Mouse (Mus musculus): ENCODE measurements around the gene 9130213A22Rik. TPM values are rescaled to one million over a fixed set of nuclear protein-coding genes. Genes with fewer than 3 reads are reported as not detected.

Gene 9130213A22Rik
- not detected for polyA plus RNA-seq (2014; fragmentation: Illumina TruSeq; extraction: RNeasy Lipid Tissue Mini Kit (QIAGEN cat#74804); ENCODE audit: low read depth, low replicate concordance)

DNA sequence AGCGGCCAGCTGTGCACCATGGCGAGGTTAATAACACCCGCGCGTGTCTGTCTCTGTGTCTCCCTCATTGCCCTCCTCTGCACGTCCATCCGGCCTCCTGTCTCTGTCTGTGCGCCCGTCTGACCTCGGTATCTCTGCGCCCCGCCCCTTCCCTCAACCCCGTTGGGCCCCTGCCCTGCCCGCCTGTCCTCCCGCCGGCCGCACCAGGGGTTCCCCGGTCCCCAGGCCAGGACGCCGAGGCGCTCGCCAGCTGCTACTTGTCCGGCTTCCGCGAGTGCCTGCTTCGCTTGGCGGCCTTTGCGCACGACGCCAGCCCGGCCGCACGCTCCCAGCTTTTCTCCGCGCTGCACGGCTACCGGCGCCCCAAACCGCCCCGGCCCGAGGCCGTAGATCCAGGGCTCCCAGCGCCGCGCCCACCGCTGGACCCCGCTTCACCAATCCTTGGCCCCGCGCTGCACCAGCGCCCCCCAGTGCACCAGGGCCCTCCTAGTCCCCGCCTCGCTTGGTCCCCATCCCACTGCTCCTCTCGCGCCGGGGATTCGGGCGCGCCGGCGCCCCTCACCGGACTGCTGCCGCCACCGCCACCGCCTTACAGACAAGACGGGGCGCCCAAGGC, at the start of gene 9130213A22Rik:
TSS of gene 9130213A22Rik (minus strand) at position 254 of the 616 bp plus-strand sequence.

DNA sequence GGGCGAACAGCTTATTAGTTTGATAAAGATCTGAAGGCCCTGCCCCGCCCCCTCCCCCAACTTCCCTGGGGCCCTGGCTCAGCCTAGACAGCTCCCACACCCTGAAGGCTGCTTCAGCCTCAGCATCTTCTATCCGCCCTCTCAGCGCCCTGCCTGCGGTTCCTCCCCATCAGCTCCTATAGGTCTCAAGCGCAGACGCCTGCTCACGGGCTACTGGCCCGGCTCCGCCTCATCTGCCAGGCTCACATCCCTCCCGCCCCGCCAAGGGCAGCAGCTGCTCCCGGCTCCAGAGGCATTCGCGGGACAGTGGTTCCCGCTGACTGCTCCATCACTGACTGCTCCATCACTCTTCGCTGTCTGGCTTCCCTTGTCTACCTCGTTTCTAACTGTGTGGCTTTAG, 34.4 kb upstream of the 9130213A22Rik start, which contains the start of gene Alox12b:
TSS of gene Alox12b (plus strand) at position 190 of the 400 bp plus-strand sequence.

DNA sequence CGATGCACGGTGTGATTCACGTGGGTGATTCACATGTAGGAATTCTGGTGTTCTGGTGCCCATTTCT, 3.3 kb upstream of the 9130213A22Rik start, which contains the start of gene Aloxe3:
TSS of gene Aloxe3 (plus strand) at position 45 of the 67 bp plus-strand sequence.

DNA sequence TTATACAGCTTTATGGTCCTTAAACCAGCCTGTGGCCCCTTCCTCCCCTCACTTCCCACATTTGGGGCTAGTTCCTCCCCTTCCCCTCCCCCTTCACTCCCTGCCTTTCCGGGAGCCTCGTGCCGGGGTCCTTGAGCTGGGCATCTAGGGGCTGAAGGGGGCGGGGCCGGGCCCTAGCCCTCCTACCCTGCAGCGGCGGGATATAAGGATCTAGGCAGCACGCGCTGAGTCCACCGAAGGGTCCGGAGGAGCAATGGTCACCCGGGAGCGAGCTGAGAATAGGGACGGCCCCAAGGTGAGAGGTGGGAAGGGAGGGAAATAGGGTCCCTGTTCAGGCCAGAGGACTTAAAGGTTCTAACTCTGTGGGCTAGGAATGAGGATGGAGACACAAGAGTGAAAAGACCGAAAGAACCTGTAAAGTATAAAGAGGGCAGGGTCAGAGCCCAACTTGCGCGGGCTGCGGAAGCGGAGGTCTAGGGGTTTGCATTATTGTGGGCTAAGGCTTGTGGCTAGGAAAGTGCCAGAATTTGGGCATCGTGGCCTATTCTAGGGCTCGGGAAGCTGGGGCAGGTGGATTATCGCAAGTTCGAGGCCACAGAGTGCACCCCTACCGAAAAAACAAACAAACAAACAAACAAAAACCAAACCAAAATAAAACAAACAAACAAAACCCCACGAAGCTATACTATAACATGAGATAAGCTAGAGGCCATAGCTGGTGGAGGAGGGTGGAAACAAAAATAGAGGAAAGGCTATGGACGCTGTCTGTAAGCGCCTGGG, 2.0 kb downstream of the 9130213A22Rik start, which contains the start of gene Hes7:
TSS of gene Hes7 (plus strand) at position 184 of the 780 bp plus-strand sequence.

DNA sequence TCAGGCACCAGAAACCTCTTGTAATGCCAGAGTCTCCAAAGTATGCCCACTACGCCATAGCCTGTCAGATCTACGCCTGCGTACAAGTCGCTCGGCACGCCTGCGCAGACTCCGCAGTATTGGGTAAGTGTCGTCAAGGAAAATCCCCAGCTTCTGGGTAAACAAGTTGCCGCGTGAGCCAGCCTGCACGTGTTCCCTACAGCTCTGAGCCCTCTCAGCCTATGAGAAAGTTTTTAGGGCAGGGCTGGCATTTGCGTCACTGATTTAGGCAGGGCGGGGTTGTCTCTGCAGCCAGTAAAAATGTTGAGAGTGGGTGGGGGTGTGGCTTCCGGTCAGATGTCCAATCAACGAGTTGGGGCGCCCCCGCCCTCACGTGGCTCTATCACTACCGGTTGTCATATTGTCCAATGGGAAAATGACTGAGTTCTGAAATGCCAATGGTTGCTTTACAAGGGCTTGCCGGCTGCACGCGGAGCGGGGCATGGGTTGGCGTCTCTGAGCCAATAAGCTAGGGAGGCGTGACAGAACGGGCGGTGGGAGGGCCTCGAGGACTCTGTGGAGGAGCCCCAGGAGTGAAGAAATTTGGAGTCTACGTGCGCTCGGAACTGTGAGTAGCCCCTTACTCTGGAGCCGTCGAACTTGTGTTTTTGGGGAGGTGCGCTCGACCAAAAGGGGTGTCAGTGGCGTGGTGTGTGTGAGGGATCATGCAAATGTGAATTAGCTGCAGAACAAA, 27.5 kb downstream of the 9130213A22Rik start, which contains the start of gene Per1:
TSS of gene Per1 (plus strand) at position 521 of the 733 bp plus-strand sequence.

DNA sequence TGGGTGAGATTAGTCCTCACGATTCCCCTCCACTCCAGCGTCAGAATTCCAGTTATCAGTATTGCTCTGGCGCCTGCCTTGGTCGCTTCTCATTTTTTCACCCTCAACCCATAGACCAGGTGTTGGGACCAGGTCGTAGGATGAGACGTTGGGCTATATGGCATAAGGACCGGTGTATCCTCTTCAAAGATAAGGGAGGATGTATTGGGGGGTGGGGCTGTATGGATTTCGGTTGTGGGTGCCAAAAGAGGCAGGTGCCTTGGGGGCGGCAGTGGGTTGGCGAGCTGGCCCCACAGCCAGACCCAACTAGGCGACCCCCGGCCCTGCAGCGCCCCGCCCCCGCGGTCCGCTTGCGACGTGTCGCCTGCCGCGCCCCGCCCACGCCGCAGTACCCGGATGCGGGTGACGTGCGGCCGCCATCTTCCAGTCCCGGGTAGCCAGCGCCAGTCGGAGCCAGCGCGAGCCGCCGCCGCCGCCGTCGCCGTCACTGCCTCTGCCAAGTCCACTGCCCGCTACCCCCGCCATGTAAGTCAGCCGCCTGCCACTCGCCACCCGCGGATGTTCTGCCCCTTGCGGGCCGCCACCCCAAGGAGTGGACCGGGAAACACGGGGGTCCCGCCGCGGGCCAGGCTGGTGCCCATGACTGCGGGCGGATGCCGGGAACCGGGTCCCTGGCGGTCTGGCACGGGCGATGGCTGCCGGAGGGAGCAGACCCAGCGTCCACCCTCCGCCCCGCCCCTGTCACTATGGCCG, 34.1 kb downstream of the 9130213A22Rik start, which contains the start of gene Vamp2:
TSS of gene Vamp2 (plus strand) at position 388 of the 753 bp plus-strand sequence.

DNA sequence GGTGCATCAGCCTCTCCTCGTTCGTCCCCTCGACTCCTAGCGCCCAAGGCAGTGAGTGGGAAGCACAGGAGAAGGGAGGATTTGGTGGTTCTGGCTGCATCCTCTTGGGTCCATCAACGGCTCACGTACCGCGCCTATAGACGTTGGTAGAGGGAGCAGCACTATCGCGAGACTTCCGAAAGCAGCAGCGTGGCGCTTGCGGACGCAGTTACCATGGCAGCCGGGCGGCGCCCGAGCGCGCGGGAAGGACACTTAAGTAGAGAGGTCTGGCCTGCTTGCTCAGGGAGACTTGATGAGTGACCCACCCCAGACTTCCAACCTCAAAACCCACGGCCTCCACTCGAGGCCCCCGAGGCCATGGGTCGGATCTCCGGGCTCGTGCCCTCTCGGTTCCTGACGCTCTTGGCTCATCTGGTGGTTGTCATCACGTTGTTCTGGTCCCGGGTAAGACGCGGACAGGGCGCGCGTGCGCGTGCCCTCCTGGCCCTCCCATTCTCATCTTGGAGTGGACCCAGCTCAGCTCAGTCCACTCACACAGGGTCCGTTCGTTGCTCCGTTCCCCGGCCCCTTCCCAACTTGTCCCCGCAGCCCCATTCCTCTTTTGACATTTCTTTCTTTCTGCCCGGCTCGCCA, 51.7 kb downstream of the 9130213A22Rik start, which contains the start of gene Tmem107:
TSS of gene Tmem107 (plus strand) at position 217 of the 633 bp plus-strand sequence.

Other genes with a start within 250 kb of the 9130213A22Rik start
- 0.35 TPM for gene Rnf222, start 234.0 kb downstream of the 9130213A22Rik start, polyA plus RNA-seq (2014; fragmentation: Illumina TruSeq; extraction: RNeasy Lipid Tissue Mini Kit (QIAGEN cat#74804); ENCODE audit: low read depth, low replicate concordance)
- 156 TPM for gene Rpl26, start 221.0 kb downstream of the 9130213A22Rik start, polyA plus RNA-seq (2014; fragmentation: Illumina TruSeq; extraction: RNeasy Lipid Tissue Mini Kit (QIAGEN cat#74804); ENCODE audit: low read depth, low replicate concordance)
- 157 TPM for gene Odf4, start 195.5 kb downstream of the 9130213A22Rik start, polyA plus RNA-seq (2014; fragmentation: Illumina TruSeq; extraction: RNeasy Lipid Tissue Mini Kit (QIAGEN cat#74804); ENCODE audit: low read depth, low replicate concordance)
- 0.36 TPM for gene Arhgef15, start 165.1 kb downstream of the 9130213A22Rik start, polyA plus RNA-seq (2014; fragmentation: Illumina TruSeq; extraction: RNeasy Lipid Tissue Mini Kit (QIAGEN cat#74804); ENCODE audit: low read depth, low replicate concordance)
- 17.4 TPM for gene Slc25a35, start 154.5 kb downstream of the 9130213A22Rik start, polyA plus RNA-seq (2014; fragmentation: Illumina TruSeq; extraction: RNeasy Lipid Tissue Mini Kit (QIAGEN cat#74804); ENCODE audit: low read depth, low replicate concordance)
- 253 TPM for gene Rangrf, start 147.4 kb downstream of the 9130213A22Rik start, polyA plus RNA-seq (2014; fragmentation: Illumina TruSeq; extraction: RNeasy Lipid Tissue Mini Kit (QIAGEN cat#74804); ENCODE audit: low read depth, low replicate concordance)
- 5.7 TPM for gene Pfas, start 114.1 kb downstream of the 9130213A22Rik start, polyA plus RNA-seq (2014; fragmentation: Illumina TruSeq; extraction: RNeasy Lipid Tissue Mini Kit (QIAGEN cat#74804); ENCODE audit: low read depth, low replicate concordance)
- 10.1 TPM for gene Ctc1, start 106.7 kb downstream of the 9130213A22Rik start, polyA plus RNA-seq (2014; fragmentation: Illumina TruSeq; extraction: RNeasy Lipid Tissue Mini Kit (QIAGEN cat#74804); ENCODE audit: low read depth, low replicate concordance)
- gene Aurkb, start 76.9 kb downstream of the 9130213A22Rik start, polyA plus RNA-seq (2014; fragmentation: Illumina TruSeq; extraction: RNeasy Lipid Tissue Mini Kit (QIAGEN cat#74804); ENCODE audit: low read depth, low replicate concordance) = 6.0 TPM
- gene Borcs6, start 62.9 kb downstream of the 9130213A22Rik start, polyA plus RNA-seq (2014; fragmentation: Illumina TruSeq; extraction: RNeasy Lipid Tissue Mini Kit (QIAGEN cat#74804); ENCODE audit: low read depth, low replicate concordance) = 3.4 TPM
- gene Tmem107, start 51.8 kb downstream of the 9130213A22Rik start, polyA plus RNA-seq (2014; fragmentation: Illumina TruSeq; extraction: RNeasy Lipid Tissue Mini Kit (QIAGEN cat#74804); ENCODE audit: low read depth, low replicate concordance) = 13.2 TPM
- gene Vamp2, start 34.1 kb downstream of the 9130213A22Rik start, polyA plus RNA-seq (2014; fragmentation: Illumina TruSeq; extraction: RNeasy Lipid Tissue Mini Kit (QIAGEN cat#74804); ENCODE audit: low read depth, low replicate concordance) = 28.8 TPM
- 2.2 TPM for gene Per1, start 27.4 kb downstream of the 9130213A22Rik start, polyA plus RNA-seq (2014; fragmentation: Illumina TruSeq; extraction: RNeasy Lipid Tissue Mini Kit (QIAGEN cat#74804); ENCODE audit: low read depth, low replicate concordance)
- not detected for gene Hes7, start 2.2 kb downstream of the 9130213A22Rik start, polyA plus RNA-seq (2014; fragmentation: Illumina TruSeq; extraction: RNeasy Lipid Tissue Mini Kit (QIAGEN cat#74804); ENCODE audit: low read depth, low replicate concordance)
- gene Aloxe3, start 3.3 kb upstream of the 9130213A22Rik start, polyA plus RNA-seq (2014; fragmentation: Illumina TruSeq; extraction: RNeasy Lipid Tissue Mini Kit (QIAGEN cat#74804); ENCODE audit: low read depth, low replicate concordance) = 0.77 TPM
- gene Alox12b, start 34.4 kb upstream of the 9130213A22Rik start, polyA plus RNA-seq (2014; fragmentation: Illumina TruSeq; extraction: RNeasy Lipid Tissue Mini Kit (QIAGEN cat#74804); ENCODE audit: low read depth, low replicate concordance) = not detected
- not detected for gene Alox8, start 75.3 kb upstream of the 9130213A22Rik start, polyA plus RNA-seq (2014; fragmentation: Illumina TruSeq; extraction: RNeasy Lipid Tissue Mini Kit (QIAGEN cat#74804); ENCODE audit: low read depth, low replicate concordance)
- gene Gucy2e, start 114.4 kb upstream of the 9130213A22Rik start, polyA plus RNA-seq (2014; fragmentation: Illumina TruSeq; extraction: RNeasy Lipid Tissue Mini Kit (QIAGEN cat#74804); ENCODE audit: low read depth, low replicate concordance) = 0.06 TPM
- gene Cntrob, start 201.2 kb upstream of the 9130213A22Rik start, polyA plus RNA-seq (2014; fragmentation: Illumina TruSeq; extraction: RNeasy Lipid Tissue Mini Kit (QIAGEN cat#74804); ENCODE audit: low read depth, low replicate concordance) = 13.3 TPM
- gene Trappc1, start 201.4 kb upstream of the 9130213A22Rik start, polyA plus RNA-seq (2014; fragmentation: Illumina TruSeq; extraction: RNeasy Lipid Tissue Mini Kit (QIAGEN cat#74804); ENCODE audit: low read depth, low replicate concordance) = 24.6 TPM
- 4.8 TPM for gene Kcnab3, start 203.7 kb upstream of the 9130213A22Rik start, polyA plus RNA-seq (2014; fragmentation: Illumina TruSeq; extraction: RNeasy Lipid Tissue Mini Kit (QIAGEN cat#74804); ENCODE audit: low read depth, low replicate concordance)
- 20.7 TPM for gene Rnf227, start 217.9 kb upstream of the 9130213A22Rik start, polyA plus RNA-seq (2014; fragmentation: Illumina TruSeq; extraction: RNeasy Lipid Tissue Mini Kit (QIAGEN cat#74804); ENCODE audit: low read depth, low replicate concordance)
- 8.0 TPM for gene Chd3, start 246.8 kb upstream of the 9130213A22Rik start, polyA plus RNA-seq (2014; fragmentation: Illumina TruSeq; extraction: RNeasy Lipid Tissue Mini Kit (QIAGEN cat#74804); ENCODE audit: low read depth, low replicate concordance)

All from testis, adult 10 weeks (tissue).